Mouse (Mus musculus): ENCODE results near the gene Zfp385b. TPM values are rescaled to one million over a fixed set of nuclear protein-coding genes. Genes with fewer than 3 reads are reported as not detected.

The Zfp385b gene
- polyA plus RNA-seq, 1 experiment from 2014 or later, result not detected

DNA sequence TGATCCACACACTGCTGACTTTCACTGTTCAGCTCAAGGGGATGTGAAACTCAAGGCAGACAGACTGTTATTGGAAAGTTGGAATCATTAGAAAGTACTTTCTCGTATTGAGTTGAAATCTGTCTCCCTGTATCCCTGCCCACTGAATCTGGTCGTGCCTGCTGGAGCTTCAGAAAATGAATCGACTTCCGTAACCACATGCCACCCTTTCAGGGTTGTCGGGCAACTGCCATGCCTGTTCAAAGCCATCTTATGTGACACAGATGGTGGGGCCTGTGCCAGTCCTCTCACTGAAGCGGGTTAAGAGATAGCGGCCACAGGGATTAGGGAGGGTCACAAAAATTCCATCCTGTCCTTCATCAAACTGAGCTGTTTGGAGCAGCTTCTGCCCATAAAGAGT lies 14.7 kb downstream of the Zfp385b start:
- WGBS (ENCODE audit: missing documents), result 92% methylated on average over 7 of the region's 7 CpGs
- H3K27ac ChIP-seq, result no peak overlapping the region
- no peak overlapping the region for H3K4me3 ChIP-seq (ENCODE audit: inconsistent target)
- H3K79me2 ChIP-seq (ENCODE audit: inconsistent target), result no peaks in the 10 kb centered on the region
- no peaks in the 10 kb centered on the region for H3K36me3 ChIP-seq (ENCODE audit: inconsistent target)

DNA sequence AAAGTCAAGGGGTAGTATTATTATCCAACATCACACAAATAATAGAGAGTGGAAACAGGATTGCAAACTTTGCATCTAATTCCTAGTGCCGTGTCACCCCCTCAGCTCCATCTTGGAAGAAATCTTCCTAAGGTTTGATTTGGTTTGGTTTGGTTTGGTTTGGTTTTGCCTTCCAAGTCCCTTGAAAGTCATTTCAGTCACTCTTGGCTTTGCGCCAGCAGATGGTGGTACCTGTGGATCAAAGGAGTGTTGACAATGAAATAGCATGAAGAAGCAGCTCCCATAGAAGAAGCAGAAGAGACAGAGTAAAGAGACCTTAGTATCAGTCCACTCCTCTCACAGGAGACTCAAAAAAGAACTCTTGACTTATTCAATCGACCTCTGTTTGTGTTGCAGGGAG lies 17.1 kb downstream of the Zfp385b start:
- WGBS (ENCODE audit: missing documents), result 92% methylated on average over 3 of the region's 3 CpGs
- H3K36me3 ChIP-seq (ENCODE audit: inconsistent target), result no peaks in the 10 kb centered on the region
- no peak overlapping the region for H3K27ac ChIP-seq

DNA sequence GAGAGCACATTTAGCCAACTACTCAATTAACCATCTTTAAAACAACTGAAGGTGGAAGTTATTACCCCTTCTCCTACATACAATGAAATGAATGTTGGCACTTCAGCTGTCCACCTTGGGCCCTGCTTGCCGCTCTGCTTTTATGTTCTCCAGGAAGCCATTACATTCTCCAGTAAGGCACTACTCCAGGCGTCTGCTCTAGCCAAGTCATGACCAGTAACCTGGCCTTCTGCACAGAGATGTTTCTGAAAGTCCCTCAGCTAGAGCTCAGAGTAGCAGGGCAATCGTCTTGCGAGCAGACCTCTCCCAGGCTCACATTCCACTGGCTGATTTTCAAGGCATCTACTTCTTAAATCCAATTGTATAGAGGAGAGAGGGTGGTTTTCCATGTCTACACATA lies 18.0 kb downstream of the Zfp385b start:
- Histone ChIP-seq H3K36me3 (ENCODE audit: inconsistent target) (no peaks in the 10 kb centered on the region), H3K4me3 (ENCODE audit: inconsistent target) (no peak overlapping the region), H3K27ac (no peak overlapping the region), H3K79me2 (ENCODE audit: inconsistent target) (no peaks in the 10 kb centered on the region)
- 90% methylated on average over 4 of the region's 4 CpGs for WGBS (ENCODE audit: missing documents)

More for the DNA sequence above, 17.1 kb downstream of the Zfp385b start:
- Histone ChIP-seq H3K79me2 (ENCODE audit: inconsistent target) (no peaks in the 10 kb centered on the region), H3K4me3 (ENCODE audit: inconsistent target) (no peak overlapping the region)

- no peaks in the 10 kb centered on the region for H3K79me2 ChIP-seq (ENCODE audit: inconsistent target)
- 92% methylated on average over 5 of the region's 5 CpGs for WGBS (ENCODE audit: missing documents)
- H3K4me3 ChIP-seq (ENCODE audit: inconsistent target), result no peak overlapping the region
- H3K27ac ChIP-seq, result no peak overlapping the region
- H3K36me3 ChIP-seq (ENCODE audit: inconsistent target), result no peaks in the 10 kb centered on the region
These were observed 18.4 kb downstream of the Zfp385b start for GRCm38 (mm10) chr2:77801009-77801408.

DNA sequence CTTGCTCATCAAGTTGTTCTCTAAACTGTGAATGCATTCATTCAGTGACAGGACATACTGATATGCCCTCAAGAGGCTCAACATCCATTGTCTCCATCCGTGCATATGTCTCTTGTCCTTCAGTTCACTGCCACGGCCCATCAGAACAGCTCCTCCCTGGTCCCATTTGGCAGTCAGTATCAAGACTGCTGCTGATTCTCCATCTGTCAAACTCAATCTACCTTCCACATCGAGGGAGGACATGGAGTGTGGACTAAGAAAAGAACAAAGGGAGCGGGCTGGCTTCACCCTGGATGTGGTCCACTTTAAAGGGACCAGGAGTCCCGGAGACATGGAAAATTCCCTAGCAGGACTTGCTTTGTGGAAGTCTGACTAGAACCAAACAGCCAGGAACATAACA lies 22.2 kb downstream of the Zfp385b start:
- Histone ChIP-seq H3K36me3 (ENCODE audit: inconsistent target) (no peaks in the 10 kb centered on the region), H3K27ac (no peak overlapping the region), H3K4me3 (ENCODE audit: inconsistent target) (no peak overlapping the region), H3K79me2 (ENCODE audit: inconsistent target) (no peaks in the 10 kb centered on the region)
- 69% methylated on average over 5 of the region's 5 CpGs for whole genome bisulfite sequencing (ENCODE audit: missing documents)

DNA sequence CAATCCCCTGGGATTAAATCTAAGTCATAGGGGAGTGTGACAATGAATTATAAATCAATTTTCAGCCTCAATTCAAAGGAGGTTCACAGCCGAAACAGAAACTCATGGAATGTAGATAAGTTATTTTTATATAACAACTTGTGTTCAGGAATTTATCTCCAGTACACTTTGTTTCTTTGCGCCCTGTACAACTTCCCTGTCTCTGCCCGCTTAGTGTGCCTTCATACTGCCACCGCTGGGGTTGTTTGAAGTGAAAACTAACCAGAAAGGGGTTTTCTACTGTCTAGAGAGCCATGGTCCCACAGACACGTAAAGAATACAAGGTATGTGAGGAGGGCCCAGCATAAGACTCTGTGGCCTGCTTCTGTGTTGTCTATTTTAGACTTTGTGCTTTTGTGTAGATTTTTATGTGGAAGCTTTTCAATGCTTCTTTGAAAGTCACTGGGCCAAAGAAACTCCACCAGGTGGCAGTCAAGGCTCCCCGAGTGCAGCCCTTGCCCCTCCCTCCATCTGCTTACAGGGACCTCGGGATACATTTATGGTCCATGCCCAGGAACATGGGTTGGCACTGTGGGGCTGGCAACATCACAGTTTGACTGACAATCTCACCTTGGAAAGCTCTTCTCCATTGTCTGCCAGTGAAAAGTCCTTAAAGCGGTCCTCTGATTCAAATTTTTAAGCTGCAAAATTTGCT lies 23.4 kb downstream of the Zfp385b start:
- no peaks in the 10 kb centered on the region for H3K79me2 ChIP-seq (ENCODE audit: inconsistent target)
- no peaks in the 10 kb centered on the region for H3K36me3 ChIP-seq (ENCODE audit: inconsistent target)
- WGBS (ENCODE audit: missing documents), result 70% methylated on average over 8 of the region's 8 CpGs
- H3K27ac ChIP-seq, result no peak overlapping the region
- H3K4me3 ChIP-seq (ENCODE audit: inconsistent target), result no peak overlapping the region

DNA sequence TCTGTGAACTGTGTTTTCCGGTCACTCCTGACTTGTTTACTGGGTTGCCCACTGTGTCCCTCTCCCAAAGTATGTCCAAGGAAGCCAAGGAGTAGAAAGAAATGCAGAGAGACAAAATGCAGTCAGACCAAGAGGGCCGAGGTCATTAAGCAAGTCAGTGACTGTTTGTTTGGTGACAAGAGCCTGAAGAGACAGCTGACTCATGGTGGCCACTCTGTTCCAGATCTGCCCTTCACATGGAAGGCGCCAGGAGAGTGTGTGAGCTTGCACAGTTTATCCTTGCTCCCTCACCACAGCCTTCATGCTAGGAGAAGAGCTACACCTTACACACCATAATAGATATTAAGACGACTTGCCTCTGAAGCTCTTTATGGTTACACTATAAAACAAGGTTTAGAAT lies 28.6 kb downstream of the Zfp385b start:
- no peak overlapping the region for H3K4me3 ChIP-seq (ENCODE audit: inconsistent target)
- no peaks in the 10 kb centered on the region for H3K79me2 ChIP-seq (ENCODE audit: inconsistent target)
- H3K36me3 ChIP-seq (ENCODE audit: inconsistent target), result no peaks in the 10 kb centered on the region
- no peak overlapping the region for H3K27ac ChIP-seq
- WGBS (ENCODE audit: missing documents), result 82% methylated on average over 4 of the region's 4 CpGs

DNA sequence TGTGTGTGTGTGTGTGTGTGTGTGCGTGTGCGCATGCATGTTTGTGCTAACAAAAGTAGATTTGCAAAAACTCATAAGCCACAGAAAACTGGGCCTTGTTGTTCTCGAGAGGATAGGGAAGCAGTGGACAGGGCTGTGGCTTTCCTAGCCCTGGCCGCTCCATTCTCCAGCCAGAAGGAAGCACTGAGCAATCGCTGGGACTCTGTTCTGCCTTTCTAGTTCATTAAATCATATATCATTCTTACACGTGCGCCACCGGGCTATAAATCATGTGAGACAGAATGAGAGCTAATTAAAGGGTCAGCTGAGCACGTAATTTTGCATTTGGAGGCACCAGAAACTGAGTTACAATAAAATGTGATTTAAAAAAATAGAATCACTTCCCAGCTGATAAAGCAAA lies 29.1 kb downstream of the Zfp385b start:
- Histone ChIP-seq H3K79me2 (ENCODE audit: inconsistent target) (no peaks in the 10 kb centered on the region), H3K27ac (no peak overlapping the region), H3K4me3 (ENCODE audit: inconsistent target) (no peak overlapping the region), H3K36me3 (ENCODE audit: inconsistent target) (no peaks in the 10 kb centered on the region)
- 58% methylated on average over 9 of the region's 9 CpGs for WGBS (ENCODE audit: missing documents)

GRCm38 (mm10) chr2:77781390-77781789 lies 38.0 kb downstream of the Zfp385b start:
- Histone ChIP-seq H3K79me2 (ENCODE audit: inconsistent target) (no peaks in the 10 kb centered on the region), H3K4me3 (ENCODE audit: inconsistent target) (no peak overlapping the region), H3K36me3 (ENCODE audit: inconsistent target) (no peaks in the 10 kb centered on the region), H3K27ac (no peak overlapping the region)
- WGBS (ENCODE audit: missing documents), result 93% methylated on average over 7 of the region's 7 CpGs

- Histone ChIP-seq H3K79me2 (ENCODE audit: inconsistent target) (no peaks in the 10 kb centered on the region), H3K4me3 (ENCODE audit: inconsistent target) (no peak overlapping the region), H3K27ac (no peak overlapping the region), H3K36me3 (ENCODE audit: inconsistent target) (no peaks in the 10 kb centered on the region)
- 68% methylated on average over 6 of the region's 6 CpGs for WGBS (ENCODE audit: missing documents)
These were observed 41.7 kb downstream of the Zfp385b start for GRCm38 (mm10) chr2:77777781-77778180.

DNA sequence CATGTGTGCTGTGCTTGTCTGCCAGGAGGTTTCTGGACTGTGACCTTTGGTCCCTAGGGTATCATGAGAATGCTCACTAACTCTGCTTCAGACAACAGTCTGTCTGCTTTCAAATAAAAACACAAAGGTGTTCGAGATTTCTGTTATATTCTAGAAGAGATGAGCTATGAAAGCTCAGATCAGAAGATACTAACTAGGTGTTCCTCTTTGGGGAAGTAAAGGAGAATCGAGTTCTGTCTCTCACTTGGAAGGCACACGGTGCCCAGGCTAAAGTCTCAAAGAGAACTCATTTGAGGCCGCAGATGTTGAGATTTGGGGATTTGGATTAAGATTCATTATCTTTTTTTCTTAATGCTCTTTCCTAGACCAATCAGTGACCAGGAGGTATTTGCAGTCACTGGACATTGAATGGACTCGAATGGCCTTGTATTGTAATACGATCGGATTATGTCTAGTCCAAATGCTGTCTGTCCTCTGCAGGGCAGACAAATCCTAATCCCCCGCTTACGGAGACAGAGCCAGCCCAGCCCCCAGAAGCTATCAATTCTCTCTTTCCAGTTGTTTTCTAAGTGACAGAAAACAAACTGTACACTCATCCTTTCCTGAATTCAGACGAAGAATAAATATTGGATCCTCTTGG lies 42.3 kb downstream of the Zfp385b start:
- 87% methylated on average over 10 of the region's 10 CpGs for whole genome bisulfite sequencing (ENCODE audit: missing documents)
- H3K27ac ChIP-seq, result no peak overlapping the region
- H3K79me2 ChIP-seq (ENCODE audit: inconsistent target), result no peaks in the 10 kb centered on the region
- H3K36me3 ChIP-seq (ENCODE audit: inconsistent target), result no peaks in the 10 kb centered on the region
- H3K4me3 ChIP-seq (ENCODE audit: inconsistent target), result no peak overlapping the region

- WGBS (ENCODE audit: missing documents), result 90% methylated on average over 15 of the region's 15 CpGs
- H3K79me2 ChIP-seq (ENCODE audit: inconsistent target), result no peaks in the 10 kb centered on the region
- H3K27ac ChIP-seq, result no peak overlapping the region
- no peak overlapping the region for H3K4me3 ChIP-seq (ENCODE audit: inconsistent target)
- H3K36me3 ChIP-seq (ENCODE audit: inconsistent target), result no peaks in the 10 kb centered on the region
These were observed 44.1 kb downstream of the Zfp385b start for GRCm38 (mm10) chr2:77775247-77775880.

DNA sequence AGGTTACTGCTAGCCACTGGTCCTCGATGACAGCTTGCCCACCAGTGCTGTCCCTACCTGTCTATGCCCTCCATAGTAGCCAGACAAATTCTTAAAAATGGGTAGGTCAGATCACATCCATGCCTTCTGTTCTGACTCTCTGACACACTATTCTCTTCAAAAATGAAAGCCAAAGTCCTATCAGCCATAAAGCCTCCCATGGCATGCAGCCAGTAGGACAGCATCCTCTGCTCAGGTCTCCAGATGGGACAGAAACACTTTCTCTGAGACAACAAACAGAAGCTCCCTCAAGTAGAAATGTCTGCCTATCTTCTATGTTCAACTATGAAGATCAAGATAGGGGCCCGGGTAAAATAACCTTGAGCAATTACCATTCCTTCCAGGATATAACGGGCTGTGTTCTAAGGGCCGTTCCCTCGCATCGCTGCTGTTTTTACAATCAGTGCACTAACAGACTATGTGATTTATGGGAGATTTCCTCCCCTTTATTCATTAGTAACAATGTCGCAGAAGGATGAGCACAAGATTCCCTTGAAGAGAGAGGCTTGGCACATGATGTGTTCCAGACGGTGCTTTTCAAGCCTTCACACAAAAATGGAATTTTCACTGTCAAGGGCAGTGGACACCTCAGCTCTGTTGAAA lies 49.3 kb downstream of the Zfp385b start:
- no peak overlapping the region for H3K27ac ChIP-seq
- H3K79me2 ChIP-seq (ENCODE audit: inconsistent target), result no peaks in the 10 kb centered on the region
- H3K36me3 ChIP-seq (ENCODE audit: inconsistent target), result no peaks in the 10 kb centered on the region
- no peak overlapping the region for H3K4me3 ChIP-seq (ENCODE audit: inconsistent target)
- 90% methylated on average over 8 of the region's 8 CpGs for WGBS (ENCODE audit: missing documents)

DNA sequence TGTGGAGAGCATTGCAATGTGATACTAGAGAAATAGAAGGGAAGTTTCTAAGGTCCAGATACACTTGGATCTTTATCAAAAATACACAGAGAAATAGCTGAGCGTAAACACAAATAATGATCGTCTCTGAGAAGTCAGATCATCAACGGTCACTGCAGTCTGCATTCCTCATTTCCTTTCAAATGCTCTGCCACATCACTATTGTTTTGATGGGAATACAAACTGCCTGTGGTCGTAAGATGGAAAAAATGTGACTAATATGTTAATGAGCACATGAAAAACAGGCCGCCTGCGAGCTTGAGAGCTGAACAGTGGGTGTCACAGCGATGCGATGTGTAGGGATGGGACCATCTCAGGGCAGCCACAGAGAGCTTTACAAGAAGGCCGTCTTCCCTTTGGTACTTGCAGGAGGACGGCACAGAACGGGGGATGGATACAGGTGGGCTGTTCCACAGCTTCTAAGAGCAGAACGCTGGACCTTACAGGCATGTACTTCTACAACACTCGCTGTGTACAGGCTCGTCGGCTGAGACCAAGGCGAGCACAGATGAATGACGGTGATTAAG lies 51.0 kb downstream of the Zfp385b start:
- H3K36me3 ChIP-seq (ENCODE audit: inconsistent target), result no peaks in the 10 kb centered on the region
- no peaks in the 10 kb centered on the region for H3K79me2 ChIP-seq (ENCODE audit: inconsistent target)
- no peak overlapping the region for H3K4me3 ChIP-seq (ENCODE audit: inconsistent target)
- H3K27ac ChIP-seq, result no peak overlapping the region
- 85% methylated on average over 17 of the region's 17 CpGs for WGBS (ENCODE audit: missing documents)

DNA sequence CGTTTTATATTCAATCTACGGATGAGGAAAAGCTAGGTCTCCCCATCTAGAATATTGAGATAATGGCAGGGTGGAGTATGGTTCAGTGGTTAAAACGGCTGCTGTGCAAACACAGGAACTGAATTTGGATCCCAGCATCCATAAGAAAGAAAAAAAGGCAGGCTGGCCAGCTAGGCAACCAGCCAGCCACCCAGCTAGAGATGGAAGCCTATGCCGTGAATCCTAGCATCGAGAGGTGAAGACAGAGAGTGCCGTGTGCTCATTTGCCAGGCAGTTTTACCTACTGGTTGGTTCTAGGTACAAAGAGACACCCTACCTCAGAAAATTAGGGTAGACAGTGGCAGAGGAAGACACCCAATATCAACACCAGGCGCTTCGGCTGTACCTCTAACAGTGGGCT lies 57.5 kb downstream of the Zfp385b start:
- Histone ChIP-seq H3K36me3 (ENCODE audit: inconsistent target) (no peaks in the 10 kb centered on the region), H3K27ac (no peak overlapping the region), H3K79me2 (ENCODE audit: inconsistent target) (no peaks in the 10 kb centered on the region), H3K4me3 (ENCODE audit: inconsistent target) (no peak overlapping the region)
- 90% methylated on average over 7 of the region's 8 CpGs for WGBS (ENCODE audit: missing documents)

Data from macrophage (primary cell).